Mouse (Mus musculus): ENCODE results near the gene Tanc2.

- TF ChIP-seq POLR2A (IDR thresholded peaks at IDR 0.05; ENCODE audit: borderline replicate concordance, extremely low read depth, insufficient read depth, insufficient read length, poor library complexity, severe bottlenecking) (no peak), CTCF (IDR thresholded peaks at IDR 0.05; ENCODE audit: borderline replicate concordance, extremely low read depth, insufficient read depth, insufficient read length) (no peak)
Measured at GRCm38 (mm10) chr11:105908926-105909325, 319.1 kb downstream of the Tanc2 start.

Data from brain, embryonic 14.5 days (tissue).